Mouse (Mus musculus) G1E (cell line): ENCODE measurements around the gene Pou5f1. TPM values are rescaled to one million over a fixed set of nuclear protein-coding genes. Genes with fewer than 3 reads are reported as not detected.

ENCODE experiments used
- ATAC-seq: 2 replicates; pipeline ENCODE4 v1.8.0; 2016; ENCODE audit warnings: mild to moderate bottlenecking; ENCODE audit not compliant: insufficient number of reproducible peaks, poor library complexity, low FRiP score, severe bottlenecking; ENCODE audit errors: extremely low read depth
- DNase-seq: peaks from one replicate; pipeline ENCODE4 v3.0.0; 2012; ENCODE audit warnings: low spot score
- H3K27me3 ChIP-seq: 2 replicates; pipeline ENCODE4 v1.6.1; 2012; ENCODE audit warnings: mild to moderate bottlenecking, low read length, inconsistent platforms; ENCODE audit not compliant: insufficient read depth
- H3K36me3 ChIP-seq: replicated peaks from 2 replicates; pipeline ENCODE3; 2012; ENCODE audit warnings: mild to moderate bottlenecking, inconsistent platforms
- H3K4me1 ChIP-seq: 2 replicates; pipeline ENCODE4 v1.6.1; 2012; ENCODE audit warnings: low read depth, low read length, inconsistent platforms, mixed read lengths; ENCODE audit not compliant: insufficient read depth
- H3K4me3 ChIP-seq: 2 replicates; pipeline ENCODE4 v1.5.1; 2012; ENCODE audit warnings: low read depth, mild to moderate bottlenecking, inconsistent platforms, low read length, moderate library complexity, mixed read lengths
- H3K9me3 ChIP-seq: replicated peaks from 2 replicates; pipeline ENCODE4 v1.6.1; 2012; ENCODE audit warnings: inconsistent platforms
- CTCF ChIP-seq: IDR thresholded peaks from 2 replicates; pipeline ENCODE4 v1.5.1; 2012; ENCODE audit warnings: low read depth, low read length, inconsistent platforms, mixed read lengths
- GATA1 ChIP-seq: IDR thresholded peaks from 2 replicates; pipeline ENCODE4 v1.6.1; 2012; ENCODE audit warnings: borderline replicate concordance, low read length, inconsistent platforms, mixed read lengths
- GATA2 ChIP-seq: IDR thresholded peaks from 2 replicates; pipeline ENCODE4 v1.6.1; 2012; ENCODE audit warnings: low read depth, low read length, inconsistent platforms, borderline replicate concordance
- POLR2AphosphoS5 ChIP-seq: IDR thresholded peaks from 2 replicates; pipeline ENCODE4 v1.6.1; 2012; ENCODE audit warnings: low read depth, low read length, inconsistent platforms; ENCODE audit not compliant: insufficient replicate concordance
- TAL1 ChIP-seq: conservative IDR thresholded peaks from 2 replicates; pipeline ENCODE4 v1.6.1; 2012; ENCODE audit warnings: low read depth, low read length, inconsistent platforms, mixed read lengths
- polyA plus RNA-seq: library from polyadenylated mRNA; stranded (reverse); fragments of >175 nt; gene quantifications from 2 replicates; pipeline ENCODE4 v1.2.3, GENCODE M21; 2012
- total RNA-seq, 2 experiments: library from RNA; stranded (forward) in 1 of 2; stranded (reverse) in 1 of 2; fragments of 200-1000 nt in 1 of 2; fragments of >200 nt in 1 of 2; fragmentation: Nextera tagmentation in 1 of 2; gene quantifications; 2 replicates each; pipeline ENCODE4 v1.2.3; 2014 to 2017

Pou5f1 gene
- total and polyA plus RNA-seq, 3 experiments = 0.11 TPM; not detected in 2

DNA sequence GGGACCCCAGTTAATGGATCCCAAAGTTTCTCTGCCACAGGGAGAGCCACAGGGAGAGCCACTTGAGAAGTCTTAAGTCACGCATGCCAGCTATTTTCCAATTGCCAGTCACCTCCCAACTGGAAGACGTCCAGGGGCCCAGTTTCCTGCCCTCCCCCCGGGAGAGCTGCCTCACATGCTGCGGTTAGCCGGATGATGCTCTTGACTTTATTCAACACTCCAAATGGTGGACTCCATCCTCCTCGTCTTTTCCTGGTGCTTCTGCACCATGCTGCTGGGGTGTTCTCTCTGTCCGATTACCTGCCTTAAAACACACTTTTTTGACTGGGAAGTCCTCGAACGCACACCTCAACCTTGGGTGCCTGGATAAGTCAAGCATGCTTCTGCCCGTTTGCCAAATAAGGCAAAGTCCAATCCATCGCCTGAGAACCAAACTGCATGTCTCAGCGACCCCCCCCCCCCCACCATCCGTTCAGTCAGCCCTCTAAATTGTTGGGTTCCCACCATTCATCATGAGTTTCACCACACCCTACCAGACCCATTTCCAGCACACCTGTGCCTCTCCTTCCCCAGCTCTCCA, 50.5 kb downstream of the Pou5f1 start:
- ATAC-seq = no peak

GRCm38 (mm10) chr17:35556812-35557211, 51.0 kb downstream of the Pou5f1 start:
- Histone ChIP-seq H3K9me3 (0 out of 2 replicates have a peak, but pooled peaks cover 3% of the 10 kb centered on the region), H3K4me3 (no peak overlapping the region)

More for the DNA sequence above, 50.5 kb downstream of the Pou5f1 start:
- Histone ChIP-seq H3K27me3 (peaks cover 10% of the 10 kb centered on the region; the same call in 1 of the 2 replicates), H3K4me1 (no peaks in the 10 kb centered on the region), H3K36me3 (no peaks in the 10 kb centered on the region), H3K4me3 (no peak overlapping the region), H3K9me3 (0 out of 2 replicates have a peak, but pooled peaks cover 3% of the 10 kb centered on the region)
- TF ChIP-seq GATA1 = no peak
- no peak for TF ChIP-seq GATA2
- TF ChIP-seq CTCF = no peak
- no peak for TF ChIP-seq TAL1
- TF ChIP-seq POLR2AphosphoS5 = no peak
- no peak for DNase-seq

GRCm38 (mm10) chr17:35557351-35557750, 51.5 kb downstream of the Pou5f1 start:
- no peak for DNase-seq
- TF ChIP-seq GATA1 (no peak), GATA2 (no peak), CTCF (no peak)
- peaks cover 5% of the 10 kb centered on the region; the same call in 1 of the 2 replicates for H3K27me3 ChIP-seq
- H3K4me1 ChIP-seq = no peaks in the 10 kb centered on the region
- no peak for ATAC-seq
- H3K36me3 ChIP-seq = no peaks in the 10 kb centered on the region
- no peak overlapping the region for H3K4me3 ChIP-seq
- H3K9me3 ChIP-seq = 0 out of 2 replicates have a peak, but pooled peaks cover 3% of the 10 kb centered on the region

More at GRCm38 (mm10) chr17:35556812-35557211, 51.0 kb downstream of the Pou5f1 start:
- Histone ChIP-seq H3K36me3 (no peaks in the 10 kb centered on the region), H3K4me1 (no peaks in the 10 kb centered on the region), H3K27me3 (peaks cover 8% of the 10 kb centered on the region; the same call in 1 of the 2 replicates)
- ATAC-seq (no peak), DNase-seq (no peak)
- TF ChIP-seq CTCF (peak; percentile 78), GATA2 (no peak), GATA1 (no peak)

GRCm38 (mm10) chr17:35558216-35558615, 52.4 kb downstream of the Pou5f1 start:
- H3K4me1 ChIP-seq = no peaks in the 10 kb centered on the region
- no peaks in the 10 kb centered on the region for H3K36me3 ChIP-seq
- no peak overlapping the region for H3K4me3 ChIP-seq
- H3K9me3 ChIP-seq = 0 out of 2 replicates have a peak, but pooled peaks cover 3% of the 10 kb centered on the region
- peaks cover 5% of the 10 kb centered on the region; the same call in 1 of the 2 replicates for H3K27me3 ChIP-seq
- no peak for ATAC-seq
- no peak for DNase-seq
- TF ChIP-seq TAL1 (no peak), POLR2AphosphoS5 (no peak)

Other genes with a start within 250 kb of the Pou5f1 start
- 50.2 and 53.6 TPM in 2 replicates for gene H2-D1, start 243.3 kb upstream of the Pou5f1 start, total RNA-seq (2014; fragmentation: Nextera tagmentation)
- gene H2-D1, start 243.3 kb upstream of the Pou5f1 start, total RNA-seq (2017) = 109 and 115 TPM in 2 replicates
- 88.5 and 106 TPM in 2 replicates for gene H2-D1, start 243.3 kb upstream of the Pou5f1 start, polyA plus RNA-seq
- not detected in 2 replicates for gene H2-Q1, start 185.6 kb upstream of the Pou5f1 start, total RNA-seq (2014; fragmentation: Nextera tagmentation)
- gene H2-Q1, start 185.6 kb upstream of the Pou5f1 start, total RNA-seq (2017) = 0.16 TPM in 1 of 2 replicates, not detected in the other
- not detected in 2 replicates for gene H2-Q1, start 185.6 kb upstream of the Pou5f1 start, polyA plus RNA-seq
- gene H2-Q2, start 163.8 kb upstream of the Pou5f1 start, total RNA-seq (2014; fragmentation: Nextera tagmentation) = not detected in 2 replicates
- not detected in 2 replicates for gene H2-Q2, start 163.8 kb upstream of the Pou5f1 start, total RNA-seq (2017)
- gene H2-Q2, start 163.8 kb upstream of the Pou5f1 start, polyA plus RNA-seq = not detected in 2 replicates
- not detected in 2 replicates for gene H2-Q4, start 126.4 kb upstream of the Pou5f1 start, total RNA-seq (2014; fragmentation: Nextera tagmentation)
- gene H2-Q4, start 126.4 kb upstream of the Pou5f1 start, total RNA-seq (2017) = 0.05 and 0.17 TPM in 2 replicates
- gene H2-Q4, start 126.4 kb upstream of the Pou5f1 start, polyA plus RNA-seq = 0.04 TPM in 1 of 2 replicates, not detected in the other
- not detected in 2 replicates for gene H2-Q6, start 81.2 kb upstream of the Pou5f1 start, total RNA-seq (2014; fragmentation: Nextera tagmentation)
- gene H2-Q6, start 81.2 kb upstream of the Pou5f1 start, total RNA-seq (2017) = 0.12 and 0.33 TPM in 2 replicates
- 0.07 TPM in 1 of 2 replicates, not detected in the other for gene H2-Q6, start 81.2 kb upstream of the Pou5f1 start, polyA plus RNA-seq
- not detected in 2 replicates for gene H2-Q7, start 66.9 kb upstream of the Pou5f1 start, total RNA-seq (2014; fragmentation: Nextera tagmentation)
- 0.23 and 0.38 TPM in 2 replicates for gene H2-Q7, start 66.9 kb upstream of the Pou5f1 start, total RNA-seq (2017)
- gene H2-Q7, start 66.9 kb upstream of the Pou5f1 start, polyA plus RNA-seq = 0.05 TPM in 1 of 2 replicates, not detected in the other
- gene H2-Q10, start 35.9 kb upstream of the Pou5f1 start, total RNA-seq (2014; fragmentation: Nextera tagmentation) = not detected in 2 replicates
- 0.05 and 0.06 TPM in 2 replicates for gene H2-Q10, start 35.9 kb upstream of the Pou5f1 start, total RNA-seq (2017)
- not detected in 2 replicates for gene H2-Q10, start 35.9 kb upstream of the Pou5f1 start, polyA plus RNA-seq
- 67.4 and 74.5 TPM in 2 replicates for gene Tcf19, start 10.8 kb downstream of the Pou5f1 start, total RNA-seq (2014; fragmentation: Nextera tagmentation)
- 29.8 and 37.2 TPM in 2 replicates for gene Tcf19, start 10.8 kb downstream of the Pou5f1 start, total RNA-seq (2017)
- 62.1 and 63.4 TPM in 2 replicates for gene Tcf19, start 10.8 kb downstream of the Pou5f1 start, polyA plus RNA-seq
- 13.3 and 14.1 TPM in 2 replicates for gene Cchcr1, start 11.1 kb downstream of the Pou5f1 start, total RNA-seq (2014; fragmentation: Nextera tagmentation)
- 12.3 and 12.5 TPM in 2 replicates for gene Cchcr1, start 11.1 kb downstream of the Pou5f1 start, total RNA-seq (2017)
- 18.7 and 19.3 TPM in 2 replicates for gene Cchcr1, start 11.1 kb downstream of the Pou5f1 start, polyA plus RNA-seq
- gene Psors1c2, start 27.2 kb downstream of the Pou5f1 start, total RNA-seq (2014; fragmentation: Nextera tagmentation) = not detected in 2 replicates
- gene Psors1c2, start 27.2 kb downstream of the Pou5f1 start, total RNA-seq (2017) = 0.22 TPM in 1 of 2 replicates, not detected in the other
- gene Psors1c2, start 27.2 kb downstream of the Pou5f1 start, polyA plus RNA-seq = 1.1 TPM in 2 replicates
- gene Cdsn, start 46.1 kb downstream of the Pou5f1 start, total RNA-seq (2014; fragmentation: Nextera tagmentation) = not detected in 2 replicates
- gene Cdsn, start 46.1 kb downstream of the Pou5f1 start, total RNA-seq (2017) = not detected in 2 replicates
- gene Cdsn, start 46.1 kb downstream of the Pou5f1 start, polyA plus RNA-seq = not detected in 2 replicates
- gene 2300002M23Rik, start 61.4 kb downstream of the Pou5f1 start, total RNA-seq (2014; fragmentation: Nextera tagmentation) = not detected in 2 replicates
- gene 2300002M23Rik, start 61.4 kb downstream of the Pou5f1 start, total RNA-seq (2017) = 0.27 TPM in 1 of 2 replicates, not detected in the other
- not detected in 2 replicates for gene 2300002M23Rik, start 61.4 kb downstream of the Pou5f1 start, polyA plus RNA-seq
- gene Sfta2, start 95.5 kb downstream of the Pou5f1 start, total RNA-seq (2014; fragmentation: Nextera tagmentation) = not detected in 2 replicates
- not detected in 2 replicates for gene Sfta2, start 95.5 kb downstream of the Pou5f1 start, total RNA-seq (2017)
- gene Sfta2, start 95.5 kb downstream of the Pou5f1 start, polyA plus RNA-seq = not detected in 2 replicates
- not detected in 2 replicates for gene Gm9573, start 120.6 kb downstream of the Pou5f1 start, total RNA-seq (2014; fragmentation: Nextera tagmentation)
- gene Gm9573, start 120.6 kb downstream of the Pou5f1 start, total RNA-seq (2017) = 0.11 TPM in 1 of 2 replicates, not detected in the other
- not detected in 2 replicates for gene Gm9573, start 120.6 kb downstream of the Pou5f1 start, polyA plus RNA-seq
- gene Mucl3, start 137.7 kb downstream of the Pou5f1 start, total RNA-seq (2014; fragmentation: Nextera tagmentation) = not detected in 2 replicates
- 0.06 and 0.16 TPM in 2 replicates for gene Mucl3, start 137.7 kb downstream of the Pou5f1 start, total RNA-seq (2017)
- not detected in 2 replicates for gene Mucl3, start 137.7 kb downstream of the Pou5f1 start, polyA plus RNA-seq
- gene Vars2, start 161.6 kb downstream of the Pou5f1 start, total RNA-seq (2014; fragmentation: Nextera tagmentation) = 23.8 and 24.6 TPM in 2 replicates
- 10.8 and 11.0 TPM in 2 replicates for gene Vars2, start 161.6 kb downstream of the Pou5f1 start, total RNA-seq (2017)
- 93.9 and 135 TPM in 2 replicates for gene Vars2, start 161.6 kb downstream of the Pou5f1 start, polyA plus RNA-seq
- 33.4 and 45.3 TPM in 2 replicates for gene Gtf2h4, start 167.7 kb downstream of the Pou5f1 start, total RNA-seq (2014; fragmentation: Nextera tagmentation)
- 22.7 and 29.5 TPM in 2 replicates for gene Gtf2h4, start 167.7 kb downstream of the Pou5f1 start, total RNA-seq (2017)
- 26.4 and 27.1 TPM in 2 replicates for gene Gtf2h4, start 167.7 kb downstream of the Pou5f1 start, polyA plus RNA-seq
- gene Ddr1, start 198.6 kb downstream of the Pou5f1 start, total RNA-seq (2014; fragmentation: Nextera tagmentation) = not detected in 2 replicates
- gene Ddr1, start 198.6 kb downstream of the Pou5f1 start, total RNA-seq (2017) = 0.06 TPM in 1 of 2 replicates, not detected in the other
- 0.04 and 0.06 TPM in 2 replicates for gene Ddr1, start 198.6 kb downstream of the Pou5f1 start, polyA plus RNA-seq